Mouse (Mus musculus): ENCODE results near the gene Sptbn4. TPM values are rescaled to one million over a fixed set of nuclear protein-coding genes. Genes with fewer than 3 reads are reported as not detected.

Sptbn4 gene
- polyA plus RNA-seq, 1 experiment from 2014 or later = 0.44 TPM

DNA sequence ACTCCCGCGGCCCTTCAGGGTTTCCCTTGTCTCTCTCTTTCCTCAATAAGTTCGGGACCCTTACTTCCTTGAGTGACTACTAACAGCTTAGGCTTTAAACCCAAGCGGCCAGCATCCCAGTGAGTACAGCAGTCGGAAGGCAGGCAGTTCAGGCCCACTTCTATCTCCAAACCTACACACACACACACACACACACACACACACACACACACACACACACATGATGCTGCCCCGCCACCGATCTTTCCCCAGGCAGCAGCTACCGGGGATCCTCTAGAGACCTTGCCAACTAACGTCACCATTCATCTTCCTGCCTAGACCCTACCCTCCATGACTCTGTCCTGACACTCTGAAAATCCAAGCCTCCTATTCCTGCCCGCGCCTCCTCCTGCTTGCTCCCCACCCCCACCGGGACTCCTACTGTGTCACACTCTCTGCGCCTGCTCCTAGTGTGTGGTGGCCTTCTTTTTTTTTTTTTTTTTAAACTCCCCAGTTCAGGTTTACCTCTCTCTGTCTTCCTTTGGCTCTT lies 40.3 kb upstream of the Sptbn4 start:
- H3K4me1 ChIP-seq (ENCODE audit: control insufficient read depth, insufficient read depth, low read length) = peaks cover 36% of the 10 kb centered on the region
- H3K9me3 ChIP-seq (ENCODE audit: control insufficient read depth, low read length) = no peaks in the 10 kb centered on the region
- peak overlapping the region; percentile 99 for H3K27ac ChIP-seq (ENCODE audit: low read length)
- H3K36me3 ChIP-seq (ENCODE audit: control insufficient read depth, insufficient read depth, low read length) = 0 out of 2 replicates have a peak, but pooled peaks cover 3% of the 10 kb centered on the region
- 2% methylated on average over 13 of the region's 13 CpGs for WGBS
- no peaks in the 10 kb centered on the region for H3K27me3 ChIP-seq (replicated peaks; ENCODE audit: control insufficient read depth, insufficient read depth, low read length)
- H3K9ac ChIP-seq (ENCODE audit: low read depth, low read length) = peak overlapping the region; percentile 94
- no peak for ATAC-seq
- peak overlapping the region; percentile 63 for H3K4me2 ChIP-seq (ENCODE audit: low read depth, low read length)
- H3K4me3 ChIP-seq (ENCODE audit: low read length) = peak overlapping the region; percentile 82

DNA sequence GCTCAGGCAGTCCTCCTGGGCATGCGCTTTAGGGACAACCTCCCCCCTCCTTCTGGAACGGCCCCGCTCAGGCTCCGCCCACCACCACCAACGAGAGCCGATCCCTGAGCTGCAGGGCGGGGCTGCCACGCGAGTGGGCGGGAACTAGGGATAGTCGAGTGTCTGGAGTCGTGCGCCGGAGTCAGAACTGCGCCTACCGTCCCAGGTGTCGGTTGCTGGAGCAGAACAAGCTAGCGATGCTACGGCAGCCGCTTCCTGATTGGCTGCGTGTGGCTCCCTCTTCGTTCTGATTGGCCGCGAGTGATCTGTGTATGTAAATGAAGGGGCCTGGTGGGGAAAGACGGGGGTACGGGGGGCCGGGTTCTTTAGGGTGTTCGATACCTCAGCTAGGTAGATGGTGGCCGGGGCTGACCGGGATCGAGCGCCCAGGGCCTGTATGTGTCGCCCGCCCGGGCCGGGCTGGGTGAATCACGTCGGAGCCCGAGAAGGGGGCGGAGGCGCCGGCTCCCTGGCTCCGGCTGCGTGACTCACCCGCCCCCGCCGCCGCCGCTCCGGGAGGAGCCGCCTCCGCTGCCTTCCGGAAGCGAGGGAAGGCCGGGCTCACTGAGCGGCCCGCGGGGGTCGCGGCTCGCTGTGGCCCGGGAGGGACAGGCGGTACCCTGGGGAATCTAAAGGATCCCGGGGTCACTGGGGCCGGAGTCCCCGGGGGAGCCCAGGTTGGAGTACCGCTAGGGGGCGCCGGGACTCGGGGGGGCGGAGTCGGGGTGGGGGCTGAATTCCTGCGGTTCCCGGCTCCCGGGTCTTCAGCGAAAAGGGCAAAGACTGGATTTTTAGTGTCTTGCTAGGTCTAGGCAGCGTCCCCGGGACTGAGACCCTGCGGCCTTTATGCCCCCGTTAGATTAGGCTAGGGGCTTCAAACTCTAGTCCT lies 39.5 kb upstream of the Sptbn4 start, which contains the start of gene Sertad1:
TSS of gene Sertad1 (plus strand) at position 141 of the 928 bp plus-strand sequence.
- peak; percentile 90 for ATAC-seq
- Histone ChIP-seq H3K9me3 (ENCODE audit: control insufficient read depth, low read length) (no peaks in the 10 kb centered on the region), H3K4me3 (ENCODE audit: low read length) (peak within 1 kb of the TSS; percentile 82), H3K27me3 (replicated peaks; ENCODE audit: control insufficient read depth, insufficient read depth, low read length) (no peaks in the 10 kb centered on the region), H3K4me1 (ENCODE audit: control insufficient read depth, insufficient read depth, low read length) (peaks cover 36% of the 10 kb centered on the region), H3K36me3 (ENCODE audit: control insufficient read depth, insufficient read depth, low read length) (0 out of 2 replicates have a peak, but pooled peaks cover 3% of the 10 kb centered on the region), H3K4me2 (ENCODE audit: low read depth, low read length) (peak within 1 kb of the TSS; percentile 76), H3K27ac (ENCODE audit: low read length) (peak within 1 kb of the TSS; percentile 99), H3K9ac (ENCODE audit: low read depth, low read length) (peak within 1 kb of the TSS; percentile 94)
- WGBS = under 1% methylated on average over 66 of the region's 80 CpGs

DNA sequence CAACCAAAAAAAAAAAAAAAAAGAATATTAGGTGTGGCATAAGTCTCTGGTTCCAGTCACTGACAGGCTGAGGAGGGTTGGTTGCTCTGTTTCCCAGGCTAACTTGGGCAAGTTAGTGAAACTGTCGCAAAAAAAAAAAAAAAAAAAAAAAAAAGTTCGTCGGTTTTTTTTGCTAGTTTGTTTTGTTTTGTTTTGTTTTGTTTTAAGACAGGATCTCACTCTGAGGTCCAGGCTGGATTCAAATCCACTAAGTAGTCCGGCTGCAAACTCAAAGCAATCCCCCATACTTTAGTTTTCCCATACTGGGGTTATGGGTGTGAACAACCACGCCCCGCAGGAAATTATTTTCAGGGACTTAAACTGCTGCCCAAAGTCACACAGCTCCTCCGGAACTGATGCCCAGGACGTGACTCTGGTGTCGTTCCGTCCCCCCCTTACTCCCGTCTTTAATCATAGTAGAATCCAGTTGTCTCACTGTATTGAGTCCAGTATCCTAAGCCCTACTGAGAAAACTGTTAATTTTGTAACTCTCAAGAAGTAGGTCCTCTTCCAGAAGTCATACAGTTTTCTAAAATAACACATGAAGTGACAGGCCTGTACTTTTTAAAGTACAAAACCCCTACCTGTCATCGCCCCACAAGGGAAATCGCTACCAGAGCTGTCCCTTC lies 38.8 kb upstream of the Sptbn4 start:
- WGBS = 4% methylated on average over 13 of the region's 13 CpGs
- no peak for ATAC-seq
- Histone ChIP-seq H3K27me3 (replicated peaks; ENCODE audit: control insufficient read depth, insufficient read depth, low read length) (no peaks in the 10 kb centered on the region), H3K9me3 (ENCODE audit: control insufficient read depth, low read length) (no peaks in the 10 kb centered on the region), H3K9ac (ENCODE audit: low read depth, low read length) (peak overlapping the region; percentile 94), H3K4me1 (ENCODE audit: control insufficient read depth, insufficient read depth, low read length) (peaks cover 31% of the 10 kb centered on the region), H3K27ac (ENCODE audit: low read length) (peak overlapping the region; percentile 91), H3K36me3 (ENCODE audit: control insufficient read depth, insufficient read depth, low read length) (0 out of 2 replicates have a peak, but pooled peaks cover 3% of the 10 kb centered on the region), H3K4me3 (ENCODE audit: low read length) (peak overlapping the region; percentile 82), H3K4me2 (ENCODE audit: low read depth, low read length) (peak overlapping the region; percentile 76)

DNA sequence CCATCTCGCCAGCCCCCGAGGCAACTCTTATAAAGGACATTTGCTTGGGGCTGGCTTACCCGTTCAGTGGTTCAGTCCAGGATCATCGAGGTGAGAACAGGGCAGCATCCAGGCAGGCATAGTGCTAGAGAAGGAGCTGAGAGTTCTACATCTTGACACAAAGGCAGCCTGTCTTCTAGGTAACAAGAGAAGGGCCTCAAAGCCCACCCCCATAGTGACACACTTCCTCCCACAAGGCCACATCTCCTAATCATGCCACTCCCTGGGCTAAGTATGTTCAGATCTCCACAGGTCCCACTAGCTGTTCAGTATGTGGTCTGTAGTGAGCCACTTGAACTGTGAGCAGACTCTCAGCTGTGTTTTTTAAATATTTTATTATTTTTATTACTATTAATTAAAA lies 36.4 kb upstream of the Sptbn4 start:
- 84% methylated on average over 4 of the region's 4 CpGs for WGBS
- H3K27ac ChIP-seq (ENCODE audit: low read length) = no peak overlapping the region
- no peaks in the 10 kb centered on the region for H3K27me3 ChIP-seq (replicated peaks; ENCODE audit: control insufficient read depth, insufficient read depth, low read length)
- no peak overlapping the region for H3K9ac ChIP-seq (ENCODE audit: low read depth, low read length)
- no peaks in the 10 kb centered on the region for H3K36me3 ChIP-seq (ENCODE audit: control insufficient read depth, insufficient read depth, low read length)
- no peak for ATAC-seq
- no peaks in the 10 kb centered on the region for H3K9me3 ChIP-seq (ENCODE audit: control insufficient read depth, low read length)
- H3K4me1 ChIP-seq (ENCODE audit: control insufficient read depth, insufficient read depth, low read length) = peaks cover 17% of the 10 kb centered on the region
- no peak overlapping the region for H3K4me2 ChIP-seq (ENCODE audit: low read depth, low read length)
- H3K4me3 ChIP-seq (ENCODE audit: low read length) = no peak overlapping the region

DNA sequence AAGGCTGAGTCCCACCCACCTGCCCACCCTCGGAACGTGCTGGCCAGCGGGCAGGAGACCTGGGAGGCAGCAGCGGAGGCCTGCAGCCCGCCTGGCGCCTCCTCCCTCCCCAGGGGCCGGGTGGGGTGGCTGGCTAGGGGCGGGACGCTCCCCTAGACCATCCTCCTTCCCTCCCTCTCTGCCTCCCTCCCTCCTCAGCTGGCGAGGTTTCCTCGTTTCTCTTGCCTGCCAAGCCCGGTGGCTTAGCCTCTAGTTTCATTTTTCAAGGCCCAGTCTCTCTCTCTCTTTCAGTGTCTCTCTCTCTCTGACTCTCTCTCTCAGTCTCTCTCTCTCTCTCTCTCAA lies 34.1 kb upstream of the Sptbn4 start:
- Histone ChIP-seq H3K27ac (ENCODE audit: low read length) (peak overlapping the region; percentile 86), H3K4me1 (ENCODE audit: control insufficient read depth, insufficient read depth, low read length) (peaks cover 21% of the 10 kb centered on the region), H3K9me3 (ENCODE audit: control insufficient read depth, low read length) (no peaks in the 10 kb centered on the region), H3K36me3 (ENCODE audit: control insufficient read depth, insufficient read depth, low read length) (peaks cover 3% of the 10 kb centered on the region; the same call in 1 of the 2 replicates), H3K4me3 (ENCODE audit: low read length) (peak overlapping the region; percentile 41), H3K4me2 (ENCODE audit: low read depth, low read length) (peak overlapping the region; percentile 57), H3K27me3 (replicated peaks; ENCODE audit: control insufficient read depth, insufficient read depth, low read length) (no peaks in the 10 kb centered on the region), H3K9ac (ENCODE audit: low read depth, low read length) (peak overlapping the region; percentile 64)
- 0% methylated on average over 9 of the region's 12 CpGs for WGBS
- peak; percentile 96 for ATAC-seq

DNA sequence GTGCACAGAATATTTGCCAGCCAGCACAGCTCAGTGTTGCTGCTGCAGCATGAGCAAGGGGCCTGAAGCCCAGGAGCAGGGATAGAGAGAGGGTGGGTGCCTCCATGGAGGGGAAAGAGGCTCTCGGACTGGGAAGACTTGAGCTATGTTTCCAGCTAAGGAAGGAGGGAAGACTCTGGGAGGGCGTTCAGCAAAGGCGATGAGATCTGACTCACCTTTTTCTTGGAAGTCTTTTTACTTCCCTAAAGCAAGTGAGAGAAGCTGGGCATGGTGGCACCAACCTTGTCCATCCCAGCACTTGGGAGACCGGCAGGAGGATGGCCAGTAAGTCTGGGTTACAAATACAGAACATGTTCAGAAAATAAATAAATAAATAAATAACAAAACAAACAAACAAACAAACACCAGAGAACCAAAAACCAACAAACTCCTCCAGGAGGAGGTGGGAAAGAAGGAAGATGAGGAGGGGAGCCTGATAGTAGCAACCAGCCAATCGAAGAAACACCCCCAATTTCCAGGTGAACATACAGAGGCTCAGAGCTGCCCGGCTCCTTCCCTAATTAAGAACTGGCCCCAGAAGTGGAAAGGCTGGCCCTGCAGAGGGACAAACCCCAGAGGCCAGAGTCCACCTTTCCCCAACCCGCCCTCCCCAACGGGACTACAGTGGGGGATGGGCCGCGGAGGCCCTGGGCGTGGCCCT lies 33.6 kb upstream of the Sptbn4 start:
- peaks cover 21% of the 10 kb centered on the region for H3K4me1 ChIP-seq (ENCODE audit: control insufficient read depth, insufficient read depth, low read length)
- peak overlapping the region; percentile 57 for H3K4me2 ChIP-seq (ENCODE audit: low read depth, low read length)
- WGBS = 8% methylated on average over 10 of the region's 11 CpGs
- H3K27ac ChIP-seq (ENCODE audit: low read length) = peak overlapping the region; percentile 86
- peak overlapping the region; percentile 41 for H3K4me3 ChIP-seq (ENCODE audit: low read length)
- peak; percentile 9; the same call in 1 of the 2 replicates for ATAC-seq
- H3K27me3 ChIP-seq (replicated peaks; ENCODE audit: control insufficient read depth, insufficient read depth, low read length) = no peaks in the 10 kb centered on the region
- H3K36me3 ChIP-seq (ENCODE audit: control insufficient read depth, insufficient read depth, low read length) = peaks cover 7% of the 10 kb centered on the region; the same call in 1 of the 2 replicates
- H3K9ac ChIP-seq (ENCODE audit: low read depth, low read length) = peak overlapping the region; percentile 64
- no peaks in the 10 kb centered on the region for H3K9me3 ChIP-seq (ENCODE audit: control insufficient read depth, low read length)

DNA sequence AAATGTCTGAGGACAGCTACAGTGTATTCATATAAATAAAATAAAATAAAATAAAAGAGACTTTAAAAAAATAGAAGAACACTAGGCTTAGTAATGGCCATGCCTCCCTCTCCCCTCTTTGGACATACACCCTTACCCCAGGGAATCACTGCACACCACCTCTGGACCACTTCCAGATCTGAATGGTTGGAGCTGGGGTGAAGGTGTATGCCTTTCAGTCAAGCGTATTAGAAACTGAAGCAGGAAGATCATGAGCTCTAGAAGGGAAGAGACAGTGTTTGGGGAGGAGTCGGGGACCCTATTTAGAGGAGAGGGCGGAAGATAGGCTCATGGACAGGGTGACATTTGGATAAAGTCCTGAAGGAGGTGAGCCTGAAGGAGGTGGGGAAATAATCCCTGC lies 33.0 kb upstream of the Sptbn4 start:
- peaks cover 7% of the 10 kb centered on the region; the same call in 1 of the 2 replicates for H3K36me3 ChIP-seq (ENCODE audit: control insufficient read depth, insufficient read depth, low read length)
- H3K9ac ChIP-seq (ENCODE audit: low read depth, low read length) = peak overlapping the region; percentile 64
- ATAC-seq = no peak
- peak overlapping the region; percentile 57 for H3K4me2 ChIP-seq (ENCODE audit: low read depth, low read length)
- H3K9me3 ChIP-seq (ENCODE audit: control insufficient read depth, low read length) = no peaks in the 10 kb centered on the region
- H3K27ac ChIP-seq (ENCODE audit: low read length) = peak overlapping the region; percentile 86
- peaks cover 23% of the 10 kb centered on the region for H3K4me1 ChIP-seq (ENCODE audit: control insufficient read depth, insufficient read depth, low read length)
- 46% methylated on average over 3 of the region's 3 CpGs for WGBS
- H3K4me3 ChIP-seq (ENCODE audit: low read length) = peak overlapping the region; percentile 41
- no peaks in the 10 kb centered on the region for H3K27me3 ChIP-seq (replicated peaks; ENCODE audit: control insufficient read depth, insufficient read depth, low read length)

DNA sequence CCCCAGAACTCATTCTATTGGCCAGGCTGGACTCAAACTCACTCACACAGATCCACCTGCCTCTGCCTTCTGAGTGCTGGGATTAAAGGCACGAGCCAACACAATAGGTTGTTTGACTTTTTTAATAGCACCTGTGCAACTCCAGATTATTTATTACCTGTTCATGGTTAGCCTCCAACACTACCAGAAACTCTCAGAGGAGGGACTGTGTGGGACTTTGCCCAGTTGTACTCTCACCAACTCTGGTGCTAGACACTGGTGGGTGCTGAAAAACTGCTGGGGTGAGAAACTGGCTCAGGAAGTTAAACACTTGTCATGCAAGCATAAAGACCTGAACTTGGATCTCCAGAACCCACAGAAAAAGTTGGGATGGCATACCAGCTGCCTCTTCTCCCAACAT lies 32.3 kb upstream of the Sptbn4 start:
- Histone ChIP-seq H3K4me1 (ENCODE audit: control insufficient read depth, insufficient read depth, low read length) (peaks cover 26% of the 10 kb centered on the region), H3K4me3 (ENCODE audit: low read length) (peak overlapping the region; percentile 41), H3K27ac (ENCODE audit: low read length) (peak overlapping the region; percentile 86), H3K9ac (ENCODE audit: low read depth, low read length) (0 out of 2 replicates have a peak overlapping the region, but pooled peaks have one; percentile 44), H3K9me3 (ENCODE audit: control insufficient read depth, low read length) (no peaks in the 10 kb centered on the region), H3K36me3 (ENCODE audit: control insufficient read depth, insufficient read depth, low read length) (peaks cover 7% of the 10 kb centered on the region; the same call in 1 of the 2 replicates), H3K27me3 (replicated peaks; ENCODE audit: control insufficient read depth, insufficient read depth, low read length) (no peaks in the 10 kb centered on the region), H3K4me2 (ENCODE audit: low read depth, low read length) (peak overlapping the region; percentile 57)
- 0 out of 2 replicates have a peak, but pooled peaks have one; percentile 8 for ATAC-seq
- WGBS = 49% methylated on average over 1 of the region's 1 CpGs

Measured in intestine, embryonic 16.5 days (tissue).